Mouse (Mus musculus): ENCODE measurements around the gene Igf1r.
A peak's percentile ranks its signal among the peaks of the same experiment; 100 is the strongest.

Gene Igf1r

DNA sequence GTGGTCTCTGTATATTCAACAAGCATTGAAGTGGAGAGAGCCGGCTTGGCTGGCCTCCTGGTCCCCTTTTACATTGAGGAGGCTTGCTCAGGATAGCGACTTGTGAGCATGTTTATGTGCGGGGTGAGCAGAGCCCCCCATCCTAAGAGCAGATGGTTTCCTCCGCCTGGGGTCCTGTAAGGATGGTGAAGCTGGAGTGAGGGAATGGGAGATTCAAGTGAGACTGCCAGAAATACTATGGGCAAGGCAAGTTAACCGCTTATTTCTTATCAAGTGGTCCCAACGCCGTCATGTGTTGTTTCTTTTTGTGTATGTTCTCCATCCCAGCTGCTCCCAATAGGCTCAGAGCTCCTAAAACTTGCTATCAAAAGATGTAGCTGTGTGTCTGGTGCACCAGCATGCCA, 175.6 kb downstream of the Igf1r start:
- peak; percentile 45 to 55 for DNase-seq

DNA sequence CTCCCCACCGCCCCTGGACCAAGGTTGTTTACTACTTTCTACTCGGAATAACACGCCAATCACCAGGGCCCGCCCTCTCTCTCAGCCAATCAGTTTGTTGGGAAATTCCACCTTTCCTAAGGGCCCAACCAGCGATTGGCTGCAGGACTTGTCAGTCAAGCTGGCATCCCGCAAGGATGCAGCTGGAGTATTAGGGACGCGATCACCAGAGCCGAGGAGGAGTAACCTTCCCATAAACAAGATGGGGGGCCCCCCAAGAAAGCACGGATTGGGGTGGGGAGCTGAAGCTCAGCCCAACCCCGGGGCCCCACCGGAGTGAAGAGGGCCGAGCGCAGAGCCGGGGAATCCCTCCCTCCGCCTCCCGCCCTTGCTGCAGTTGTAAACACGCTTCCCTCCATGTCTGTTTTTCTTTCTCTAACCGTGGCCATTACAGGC, 176.5 kb downstream of the Igf1r start:
- DNase-seq = peak; percentile 99 to 100

DNA sequence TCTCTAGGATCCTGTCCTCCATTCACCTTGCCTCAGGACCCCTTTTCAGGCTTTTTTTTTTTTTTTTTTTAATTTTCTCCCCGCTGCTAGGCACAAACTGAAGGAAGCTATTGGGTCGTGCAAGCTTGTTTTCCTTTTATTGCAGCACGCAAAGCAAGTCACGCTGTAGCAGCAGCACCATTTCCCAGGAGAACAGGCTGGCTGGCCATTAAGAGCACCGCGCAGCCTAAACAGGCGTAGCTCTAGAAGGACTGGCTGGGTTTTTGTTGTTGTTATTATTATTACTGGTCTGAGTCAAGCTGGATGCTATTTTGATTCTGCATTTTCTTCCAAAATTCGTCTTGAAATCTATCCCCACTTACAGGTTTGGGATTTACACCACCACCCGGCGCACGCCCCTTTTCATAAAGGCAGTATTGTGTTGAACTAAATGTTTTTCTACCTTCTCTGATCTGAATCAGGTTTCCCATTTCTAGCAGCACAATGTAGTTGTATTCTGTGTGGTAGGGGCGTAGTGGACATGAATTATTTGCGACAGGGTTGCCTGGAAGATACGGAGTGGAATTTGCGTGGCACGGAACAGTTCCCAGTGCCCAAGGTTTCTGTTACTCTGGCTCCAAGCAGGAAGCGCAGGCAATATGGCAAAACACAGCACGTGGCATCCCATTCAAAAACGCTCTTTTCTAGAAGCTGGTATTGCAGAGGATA, 177.1 kb downstream of the Igf1r start:
- peak; percentile 97 to 98 for DNase-seq

GRCm38 (mm10) chr7:68130950-68131580, 178.4 kb downstream of the Igf1r start:
- peak; percentile 54 to 62 for DNase-seq

DNA sequence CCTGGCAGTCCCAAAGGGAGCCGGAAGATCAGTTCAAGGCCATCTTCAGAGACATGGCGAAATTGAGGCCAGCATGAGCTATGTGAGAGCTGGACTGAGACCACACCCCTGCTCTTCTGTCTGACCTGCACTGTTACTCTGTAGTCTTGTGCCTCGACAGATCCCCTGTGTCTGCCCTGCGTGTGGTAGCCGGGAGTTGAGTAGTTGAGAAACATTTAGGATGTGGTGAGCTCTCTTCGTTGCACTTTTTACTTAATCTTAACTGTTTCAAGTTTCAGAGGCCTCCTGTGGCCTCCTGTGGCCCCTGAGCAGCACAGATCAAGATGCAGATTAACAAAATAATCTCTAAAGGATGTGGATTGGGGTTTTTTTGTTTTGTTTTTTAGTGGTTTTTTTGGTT, 181.1 kb downstream of the Igf1r start:
- DNase-seq = no peak

DNA sequence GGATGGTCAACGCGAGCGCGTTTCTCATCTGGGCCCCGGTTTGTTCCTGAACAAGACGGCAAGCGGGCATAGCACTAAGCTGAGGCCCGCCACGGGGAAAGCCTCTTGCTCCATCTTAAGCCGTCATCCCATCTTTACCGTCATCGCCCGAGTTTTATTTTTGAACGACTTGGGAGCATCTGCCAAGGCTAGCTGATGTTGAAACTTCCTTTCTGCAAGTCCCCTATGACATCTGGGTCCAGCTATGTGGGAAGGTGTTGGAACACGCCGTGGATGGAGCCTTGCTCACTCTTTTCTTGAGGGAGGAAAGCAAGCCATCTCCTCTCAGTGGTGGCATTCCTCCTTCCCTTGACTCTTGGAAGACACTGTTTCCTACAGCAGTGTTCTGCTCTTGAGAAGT, 182.3 kb downstream of the Igf1r start:
- no peak for DNase-seq

DNA sequence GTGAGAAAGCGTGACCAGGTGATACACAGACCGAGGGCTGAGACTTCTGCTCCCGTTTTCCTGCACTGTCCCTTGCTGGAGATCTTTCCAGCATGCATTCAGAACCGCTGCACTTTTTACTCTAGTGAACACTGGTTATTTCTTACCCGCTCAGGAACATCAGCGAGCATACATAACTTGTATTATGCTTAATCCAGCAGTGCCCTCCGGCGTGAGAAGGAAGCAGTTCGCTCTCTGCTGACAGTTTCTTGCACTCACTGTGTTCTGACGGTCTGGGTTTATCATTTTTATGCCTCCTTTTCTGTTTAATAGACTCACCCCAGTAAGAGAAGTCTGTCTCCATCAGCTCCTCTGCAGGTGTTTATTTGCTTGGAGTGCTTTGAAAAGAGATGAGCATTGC, 183.4 kb downstream of the Igf1r start:
- no peak for DNase-seq

DNA sequence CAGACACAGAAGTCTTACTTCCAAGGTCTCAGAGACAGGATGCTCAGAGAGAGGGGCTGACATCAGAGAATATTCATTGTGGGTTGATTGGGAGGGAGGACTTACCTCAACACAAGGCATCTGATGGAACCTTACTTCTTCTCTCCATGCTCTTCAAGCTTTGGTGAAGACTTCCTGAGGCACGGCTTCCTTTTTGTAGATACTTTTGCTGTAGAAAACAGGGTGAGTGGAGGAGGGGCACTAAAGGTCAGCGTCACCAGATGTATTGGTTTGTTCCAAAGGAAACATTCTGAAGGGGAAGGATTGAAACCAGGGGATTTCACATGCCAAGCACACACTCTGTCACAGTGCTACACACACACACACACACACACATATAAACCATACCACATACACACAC, 186.8 kb downstream of the Igf1r start:
- DNase-seq = no peak

- no peak for DNase-seq
Observed at GRCm38 (mm10) chr7:68140041-68140807, 187.6 kb downstream of the Igf1r start.

DNA sequence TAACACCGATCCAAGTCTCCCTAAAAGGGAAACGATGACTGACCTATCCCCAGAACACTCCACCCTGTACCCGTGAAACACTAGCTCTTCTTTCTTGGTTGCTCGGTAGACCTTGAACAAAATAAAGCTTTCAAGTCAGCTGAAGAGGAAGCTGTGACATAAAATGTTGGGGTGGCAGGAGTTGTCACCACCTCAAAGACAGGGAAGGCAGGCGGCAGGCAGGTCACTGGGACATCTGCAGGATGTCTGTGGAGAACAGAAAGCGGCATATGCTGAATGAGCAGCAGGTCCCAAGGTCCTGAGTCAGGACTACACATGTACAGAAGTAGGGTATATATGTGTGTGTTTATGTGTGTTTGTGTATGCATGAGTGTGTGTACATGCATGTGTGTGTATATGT, 191.6 kb downstream of the Igf1r start:
- no peak for DNase-seq

DNA sequence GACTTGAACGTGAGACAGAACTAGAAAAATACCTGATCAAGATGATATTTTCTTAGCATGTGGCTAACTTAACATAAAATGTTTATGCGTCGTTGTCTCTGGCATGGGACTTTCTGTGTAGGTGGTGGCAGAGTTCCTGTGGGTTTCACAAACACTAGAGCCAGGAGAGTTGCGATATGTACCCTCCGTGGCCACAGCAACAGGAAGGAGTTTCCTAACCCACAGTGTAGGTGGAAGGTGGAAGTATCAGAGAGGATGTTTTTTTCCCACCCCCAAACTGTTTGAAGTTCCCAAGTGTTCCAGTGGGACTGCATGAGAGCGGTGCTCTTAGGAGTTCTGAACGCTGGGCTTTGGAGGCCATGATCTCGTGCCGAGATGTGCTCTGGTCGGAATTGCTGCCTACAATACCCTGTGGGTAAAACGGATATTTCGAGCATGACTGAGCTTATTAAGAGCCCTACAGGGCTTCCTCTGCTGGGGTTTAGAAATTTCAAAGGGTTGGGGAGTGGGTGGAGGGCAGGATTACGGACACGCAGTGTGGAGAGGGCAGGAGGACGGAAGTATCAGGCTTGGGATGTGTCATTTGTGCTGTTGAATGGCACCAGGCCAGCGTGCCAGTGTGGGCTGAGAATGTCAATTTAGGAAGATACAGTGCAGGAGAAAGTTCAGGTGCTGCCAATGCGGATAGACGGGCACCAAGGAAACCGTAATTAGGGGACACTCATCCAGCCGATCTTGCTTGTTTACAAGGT, 195.8 kb downstream of the Igf1r start:
- peak; percentile 46 to 56 for DNase-seq

DNA sequence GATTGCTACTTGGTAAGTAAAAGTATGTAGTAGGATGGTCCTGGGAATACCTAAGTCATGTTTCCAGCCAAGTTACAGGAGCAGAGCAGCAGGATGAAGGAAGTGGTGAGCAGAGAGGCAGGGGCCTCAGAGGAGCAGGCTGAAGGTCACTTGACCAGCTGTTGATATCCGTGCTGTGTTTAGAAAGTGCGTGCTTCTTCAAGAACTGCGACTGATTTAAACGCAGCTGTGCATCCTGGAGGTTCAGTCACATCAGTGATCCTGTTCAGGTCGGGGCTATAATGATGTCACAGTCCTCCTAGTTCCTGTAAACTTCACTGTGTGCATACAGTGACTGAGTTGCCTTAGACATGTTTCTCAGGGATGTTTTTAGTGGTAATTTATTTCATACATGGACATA, 199.3 kb downstream of the Igf1r start:
- no peak for DNase-seq

DNA sequence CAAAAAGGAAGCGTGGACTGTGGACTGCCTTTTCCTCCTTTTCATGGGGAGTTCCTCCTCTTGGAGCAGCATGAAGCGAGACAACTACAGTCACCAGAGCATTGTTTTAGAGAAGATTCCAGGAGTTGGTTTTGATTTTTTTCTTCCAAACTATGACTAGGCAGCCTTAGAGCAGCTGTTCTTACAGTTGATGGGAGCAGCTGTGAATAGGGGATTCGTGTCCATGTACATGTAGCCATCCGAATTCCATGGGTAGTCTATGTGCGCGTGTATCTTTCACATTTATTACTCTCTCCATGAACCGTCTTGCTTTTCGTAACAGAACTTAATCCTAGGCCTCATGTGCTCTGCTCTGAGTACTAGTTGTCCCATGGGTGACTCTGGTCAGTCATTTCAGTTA, 199.8 kb downstream of the Igf1r start:
- no peak for DNase-seq

- DNase-seq = no peak
Observed at GRCm38 (mm10) chr7:68153269-68153668, 200.6 kb downstream of the Igf1r start.

DNA sequence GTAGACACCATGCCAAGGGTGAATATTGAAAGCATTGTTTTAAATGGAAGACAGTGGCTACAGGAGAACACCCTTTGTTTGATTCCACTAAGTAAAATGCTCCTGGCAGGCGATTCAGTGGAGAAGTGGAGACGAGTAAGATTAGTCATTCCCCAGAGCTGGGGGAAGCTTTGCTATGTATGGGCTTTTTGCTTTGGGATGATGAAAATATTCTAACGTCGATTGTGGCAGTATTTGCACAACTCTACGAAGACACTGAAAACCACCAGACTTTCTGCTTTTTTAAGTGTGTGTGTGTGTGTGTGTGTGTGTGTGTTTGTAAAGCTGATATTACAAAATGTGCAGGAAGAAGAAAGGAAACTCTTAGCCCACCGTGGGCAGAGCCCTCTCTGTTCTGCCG, 202.0 kb downstream of the Igf1r start:
- DNase-seq = no peak

GRCm38 (mm10) chr7:68160094-68160791, 207.6 kb downstream of the Igf1r start:
- DNase-seq = no peak

DNA sequence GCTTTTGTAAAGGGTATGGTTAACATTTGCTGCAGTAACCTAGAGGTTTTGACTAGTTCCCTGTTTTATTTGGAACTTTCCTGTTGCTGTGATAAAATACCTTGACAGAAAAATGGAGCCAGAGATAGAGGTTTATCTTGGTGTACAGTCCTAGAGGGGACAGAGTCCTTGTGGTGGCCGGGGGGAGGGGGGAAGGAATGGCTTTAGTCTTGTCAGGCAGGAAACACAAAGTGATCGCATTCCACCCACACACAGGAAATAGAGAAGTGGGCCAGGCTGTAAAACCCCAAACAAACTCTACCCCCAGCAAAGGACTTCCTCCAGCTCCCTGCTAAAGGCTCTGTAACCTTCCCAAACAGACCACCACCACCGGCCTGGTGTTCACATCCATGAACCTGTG, 211.4 kb downstream of the Igf1r start:
- DNase-seq = no peak

DNA sequence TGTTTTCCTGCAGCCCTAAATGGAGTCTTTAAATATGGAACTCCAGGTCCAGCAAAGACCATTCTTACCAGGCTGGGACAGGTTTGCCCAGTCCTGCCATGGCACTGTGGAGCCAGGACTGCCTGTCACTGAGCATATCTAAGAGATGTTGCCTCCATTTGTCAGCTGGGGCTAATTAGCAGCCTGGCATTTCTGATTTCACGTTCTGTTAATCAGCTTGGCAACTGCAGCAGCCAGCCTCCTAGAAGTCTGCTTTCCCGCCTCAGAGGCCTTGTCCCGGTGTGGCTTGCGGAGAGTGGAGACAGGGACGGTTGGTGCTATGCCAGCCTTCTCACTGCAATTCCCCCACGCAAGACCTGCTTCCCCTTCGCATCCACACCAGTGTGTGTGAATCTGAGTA, 220.1 kb downstream of the Igf1r start:
- peak; percentile 60 to 64 for DNase-seq

GRCm38 (mm10) chr7:68179672-68180071, 227.0 kb downstream of the Igf1r start:
- no peak for DNase-seq

DNA sequence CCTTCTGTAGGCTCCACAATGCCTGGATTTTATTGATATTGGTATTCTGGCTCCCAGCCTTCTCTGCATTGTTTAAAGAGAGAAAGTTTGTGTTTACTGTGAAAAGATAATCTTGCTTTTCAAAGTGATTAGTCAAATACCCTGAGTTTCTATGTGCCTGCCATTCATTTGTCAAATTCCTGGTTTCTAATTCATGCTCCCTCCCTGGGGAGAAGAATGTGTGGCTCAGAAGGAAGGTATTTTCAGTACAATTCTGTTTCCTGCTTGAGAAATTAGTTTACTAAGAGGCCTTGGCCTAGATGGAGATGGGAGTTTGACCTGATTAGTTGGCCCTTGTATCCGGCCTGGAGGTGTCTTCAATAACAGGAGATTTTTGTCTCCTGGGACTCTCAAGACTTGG, 228.5 kb downstream of the Igf1r start:
- no peak for DNase-seq

DNA sequence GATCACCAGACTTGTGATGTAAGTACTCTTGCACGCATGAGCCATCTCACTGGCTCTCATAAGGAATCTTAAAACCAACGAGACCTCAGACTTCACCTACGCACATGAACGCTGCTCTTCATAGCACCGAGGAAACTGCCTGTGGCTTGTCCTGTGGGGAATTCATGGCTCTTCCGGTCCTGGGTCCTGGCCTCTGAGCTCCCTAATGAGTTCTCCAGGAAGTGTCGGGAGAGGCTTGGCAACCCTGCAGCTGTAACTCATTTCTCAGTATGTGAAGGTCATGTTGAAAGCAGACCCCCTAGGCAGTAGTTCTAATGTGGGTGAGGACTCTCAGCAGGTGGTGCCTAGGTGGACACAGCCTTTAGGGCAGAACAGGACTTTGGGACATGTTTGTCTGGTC, 229.4 kb downstream of the Igf1r start:
- no peak for DNase-seq

GRCm38 (mm10) chr7:68182773-68183172, 230.1 kb downstream of the Igf1r start:
- no peak for DNase-seq

DNA sequence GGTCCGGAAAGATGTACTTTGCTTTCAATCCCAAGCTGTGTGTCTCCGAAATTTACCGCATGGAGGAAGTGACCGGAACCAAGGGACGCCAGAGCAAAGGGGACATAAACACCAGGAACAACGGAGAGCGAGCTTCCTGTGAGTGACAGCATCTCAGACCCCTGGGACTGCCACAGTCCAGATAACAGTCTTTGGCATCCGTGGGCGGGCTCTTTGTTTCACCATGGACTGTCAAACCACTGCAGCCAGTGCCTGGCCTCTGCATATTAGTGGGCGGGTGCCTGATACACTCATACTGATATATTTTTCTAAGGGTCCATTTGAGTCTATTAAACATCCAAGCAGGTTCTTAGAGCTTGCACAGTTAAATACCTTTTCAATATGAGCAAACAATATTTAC, 230.8 kb downstream of the Igf1r start:
- DNase-seq = no peak
